In genomic region chr2:165452730-165453693, GRCm38 (mm10) we compare ENCODE assay signal across 18 mouse cellular contexts. TPM values are rescaled to one million over a fixed set of nuclear protein-coding genes. Genes with fewer than 3 reads are reported as not detected.
DNase-seq lines count a peak whose midpoint lies in the region; TF ChIP-seq lines count a peak whose summit lies in the region.
"Had no signal": no experiment of that assay in that cellular context is flagged by ENCODE, and none has a peak within 500 bp of the region (broad histone marks: within the 10 kb centered on the region; RNA-seq: fewer than 3 reads in every experiment).

No protein-coding gene starts in this region.

- no peak overlapping the region for H3K9ac ChIP-seq in heart, adult 2 months (ENCODE audit: low read depth, low read length)
- H3K9ac ChIP-seq: embryonic facial prominence, embryonic 13.5 days; midbrain, embryonic 15.5 days had no signal

- no peaks in the 10 kb centered on the region for H3K79me2 ChIP-seq in heart, adult 2 months (replicated peaks; ENCODE audit: control insufficient read depth, insufficient read depth, low read length)

- no peak for TF ChIP-seq EP300 in heart, adult 2 months (IDR thresholded peaks at IDR 0.05; ENCODE audit: insufficient read depth, low read depth, low read length)

- no peaks in the 10 kb centered on the region for H3K4me1 ChIP-seq in heart, adult 2 months (ENCODE audit: control insufficient read depth, insufficient read depth, low read length)
- H3K4me1 ChIP-seq: embryonic facial prominence, embryonic 13.5 days; midbrain, embryonic 15.5 days had no signal

- H3K36me3 ChIP-seq in heart, adult 2 months (ENCODE audit: control insufficient read depth, insufficient read depth, low read length) = no peaks in the 10 kb centered on the region
- H3K36me3 ChIP-seq: embryonic facial prominence, embryonic 13.5 days; midbrain, embryonic 15.5 days had no signal

- no peak for TF ChIP-seq POLR2A in heart, adult 2 months (IDR thresholded peaks at IDR 0.05; ENCODE audit: insufficient read depth, low read depth, low read length)

- no peak overlapping the region for H3K4me3 ChIP-seq in heart, adult 2 months
- H3K4me3 ChIP-seq: embryonic facial prominence, embryonic 13.5 days; midbrain, embryonic 15.5 days had no signal

- intact Hi-C loops in heart, adult 2 months (cut with DNase I) = no loop called here

- 71% methylated on average over 12 of the region's 12 CpGs for WGBS in heart, adult 2 months

- no peak overlapping the region for H3K27ac ChIP-seq in heart, adult 2 months
- H3K27ac ChIP-seq: embryonic facial prominence, embryonic 13.5 days; midbrain, embryonic 15.5 days had no signal

- peak; percentile 10 for DNase-seq in heart, adult 8-10 months (ENCODE audit: low spot score)
- no peak for DNase-seq in heart, adult 2 months
- DNase-seq in spleen, postnatal 36 days (ENCODE audit: low spot score in 2 of 2) = peak; percentile 23 to 26
- DNase-seq in spleen, postnatal 10 days (ENCODE audit: low spot score in 2 of 2) = no peak
- DNase-seq in natural killer cell, adult 2 months (ENCODE audit: low spot score in 2 of 2) = peak; percentile 15 to 23
- no peak for DNase-seq in gastrocnemius, adult 18-20 months (ENCODE audit: low spot score)
- no peak for DNase-seq in neural tube, embryonic 10.5 days (ENCODE audit: extremely low spot score, low spot score)
- no peak for DNase-seq in cerebellum, adult 18-20 months
- DNase-seq: adrenal gland, postnatal 10 days; cerebellum, adult 11-12 months; gastrocnemius, postnatal 36 days; lung, adult 18-20 months had no signal

- H3K27me3 ChIP-seq in heart, adult 2 months (ENCODE audit: control insufficient read depth, insufficient read depth, low read length) = no peaks in the 10 kb centered on the region
- H3K27me3 ChIP-seq: embryonic facial prominence, embryonic 13.5 days; midbrain, embryonic 15.5 days had no signal

- no peak for TF ChIP-seq CTCF in heart, adult 2 months (IDR thresholded peaks at IDR 0.05)

RNA-seq across cellular contexts. Expression of gene Slc13a3, which starts 20.0 kb away (rescaled TPM):
- under 1 TPM; 0.09 to 0.69 (median 0.20) TPM for total RNA-seq in heart, adult 8-10 months (2022)
- total RNA-seq in heart, adult 2 months (2021) = under 1 TPM; 0.31 to 0.68 TPM
- 0.29 and 0.35 TPM in 2 replicates for polyA plus RNA-seq in heart, adult 2 months (2012; rRNA removed)
- under 1 TPM in 1 of 2 experiments, not detected in 1; 0.25 TPM for total RNA-seq in gastrocnemius, adult 18-20 months (2021)
- polyA plus RNA-seq: intestine, postnatal 0 days had no signal

RNA-seq across cellular contexts. Expression of gene Trp53rka, which starts 40.1 kb away (rescaled TPM):
- 10 to 100 TPM in 2 of 4 experiments, 1 to 10 TPM in 2; 8.3 to 12.4 (median 9.4) TPM for total RNA-seq in heart, adult 8-10 months (2022)
- 1 to 10 TPM; 8.8 to 9.2 TPM for total RNA-seq in heart, adult 2 months (2021)
- polyA plus RNA-seq in heart, adult 2 months (2012; rRNA removed) = 10.9 and 14.4 TPM in 2 replicates
- total RNA-seq in gastrocnemius, adult 18-20 months (2021) = 10 to 100 TPM; 10.2 to 10.7 TPM

RNA-seq across cellular contexts. Expression of gene Slc2a10, which starts 50.6 kb away (rescaled TPM):
- total RNA-seq in heart, adult 8-10 months (2022) = 1 to 10 TPM; 6.2 to 8.2 (median 7.7) TPM
- 1 to 10 TPM; 5.0 to 5.8 TPM for total RNA-seq in heart, adult 2 months (2021)
- 3.8 and 4.4 TPM in 2 replicates for polyA plus RNA-seq in heart, adult 2 months (2012; rRNA removed)
- 1 to 10 TPM in 1 of 2 experiments, under 1 TPM in 1; 0.80 to 1.4 TPM for total RNA-seq in gastrocnemius, adult 18-20 months (2021)
- polyA plus RNA-seq: Patski had no signal

RNA-seq across cellular contexts. Expression of gene Ocstamp, which starts 52.8 kb away (rescaled TPM):
- total RNA-seq in heart, adult 8-10 months (2022) = not detected
- not detected for total RNA-seq in heart, adult 2 months (2021)
- polyA plus RNA-seq in heart, adult 2 months (2012; rRNA removed) = 0.02 TPM in 1 of 2 replicates, not detected in the other
- under 1 TPM in 1 of 2 experiments, not detected in 1; 0.18 TPM for total RNA-seq in gastrocnemius, adult 18-20 months (2021)
- total RNA-seq: left cerebral cortex, adult 18-20 months had no signal
- polyA plus RNA-seq: embryonic facial prominence, embryonic 13.5 days; forebrain, embryonic 14.5 days; midbrain, embryonic 15.5 days; Patski had no signal

Comparison
In these comparisons a context has a peak if more than half of its experiments do, and no peak if none do; other contexts are left out.
1. DNase-seq: peak in heart, adult 8-10 months (single experiment), spleen, postnatal 36 days (2 of 2) and natural killer cell, adult 2 months (2 of 2); none in heart, adult 2 months (0 of 2), spleen, postnatal 10 days (0 of 2), gastrocnemius, adult 18-20 months (single experiment), neural tube, embryonic 10.5 days (single experiment) and cerebellum, adult 18-20 months (0 of 2).